Mouse (Mus musculus) adrenal gland, adult 8-10 months (tissue): ENCODE results near the gene Cib1. TPM values are rescaled to one million over a fixed set of nuclear protein-coding genes. Genes with fewer than 3 reads are reported as not detected.
A peak's percentile ranks its signal among the peaks of the same experiment; 100 is the strongest.

Experiments
- DNase-seq: peaks from one replicate; pipeline ENCODE4 v3.0.0; 2022
- total RNA-seq, 4 experiments: library from RNA; stranded (reverse); gene quantifications; 2 replicates each; pipeline ENCODE4 v1.2.4; 2022

The Cib1 gene
- total RNA-seq: 100 to 1,000 TPM in 1 of 4 experiments, 10 to 100 TPM in 3; 64.7 to 105 (median 85.9) TPM

GRCm38 (mm10) chr7:80232489-80233029, at the start of gene Cib1, which contains the start of gene Gdpgp1:
Gene Cib1, minus strand, starts transcription at chr7:80232813.
Gene Gdpgp1, plus strand, starts transcription at chr7:80232865.
- DNase-seq: peak; percentile 95

DNA sequence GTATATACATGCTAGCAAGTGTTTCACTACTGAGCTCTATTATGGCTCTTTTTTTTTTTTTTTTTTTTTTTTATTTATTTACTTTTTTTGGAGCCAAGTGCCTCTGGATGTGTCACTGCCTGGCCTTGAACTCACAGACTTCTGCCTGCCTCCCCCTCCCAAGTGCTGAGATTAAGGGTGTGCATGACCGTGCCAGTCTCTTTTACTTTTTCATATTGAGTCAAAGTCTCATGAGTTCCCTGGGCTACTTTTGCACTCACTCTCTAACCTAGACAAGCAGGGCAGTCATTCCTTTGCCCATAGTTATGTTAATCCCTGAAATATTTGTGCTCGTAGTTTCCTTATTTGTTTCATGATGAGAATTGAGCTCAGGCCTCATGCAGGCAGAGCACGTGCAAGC, 49.0 kb upstream of the Cib1 start:
- peak; percentile 25 for DNase-seq

GRCm38 (mm10) chr7:80280998-80281397, 48.4 kb upstream of the Cib1 start:
- no peak for DNase-seq

GRCm38 (mm10) chr7:80280032-80280431, 47.4 kb upstream of the Cib1 start:
- no peak for DNase-seq

DNA sequence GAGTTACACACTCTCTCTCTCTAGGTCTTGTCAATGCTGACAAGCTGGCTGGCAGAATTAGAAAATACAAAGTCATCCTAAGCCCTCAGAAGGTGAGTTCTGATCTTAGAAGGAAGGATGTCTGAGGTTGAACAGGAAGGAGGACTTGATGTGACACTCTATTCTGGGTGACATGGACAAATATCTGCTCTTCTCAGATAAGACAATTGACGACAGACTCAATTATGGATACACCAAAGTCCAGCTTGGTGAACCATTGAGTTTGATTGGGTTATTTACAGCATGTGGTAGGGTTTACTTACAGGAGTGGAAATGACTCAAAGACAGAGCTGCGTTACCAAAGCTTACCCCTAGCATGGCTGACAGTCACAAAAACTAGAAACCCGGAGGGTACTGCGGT, 43.8 kb upstream of the Cib1 start:
- no peak for DNase-seq

- peak; percentile 32 for DNase-seq
These were observed 40.8 kb upstream of the Cib1 start for GRCm38 (mm10) chr7:80273456-80273855.

DNA sequence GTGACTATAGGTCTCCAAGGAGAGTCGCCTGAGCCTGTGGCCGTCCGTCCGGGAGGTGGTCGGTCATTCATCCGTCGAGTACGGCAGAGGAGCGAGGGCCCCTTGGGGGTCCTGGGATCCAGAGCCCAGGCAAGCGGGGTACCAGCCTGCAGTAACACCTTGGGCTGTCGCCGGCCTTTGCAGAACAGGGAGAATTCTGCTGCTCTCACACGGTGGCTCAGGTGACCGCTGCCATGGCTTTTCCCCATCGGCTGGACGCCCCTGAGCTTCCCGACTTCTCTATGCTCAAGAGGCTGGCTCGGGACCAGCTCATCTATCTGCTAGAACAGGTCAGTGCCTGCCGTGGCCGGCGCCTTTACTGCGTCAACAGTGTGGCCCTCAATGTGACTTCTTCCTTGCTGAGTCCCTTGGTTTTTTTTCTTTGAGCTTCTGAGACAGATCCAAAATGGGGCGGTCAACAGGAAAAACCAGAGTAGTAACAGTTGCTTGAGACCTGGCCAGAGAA, 37.2 kb upstream of the Cib1 start:
- peak; percentile 54 for DNase-seq

DNA sequence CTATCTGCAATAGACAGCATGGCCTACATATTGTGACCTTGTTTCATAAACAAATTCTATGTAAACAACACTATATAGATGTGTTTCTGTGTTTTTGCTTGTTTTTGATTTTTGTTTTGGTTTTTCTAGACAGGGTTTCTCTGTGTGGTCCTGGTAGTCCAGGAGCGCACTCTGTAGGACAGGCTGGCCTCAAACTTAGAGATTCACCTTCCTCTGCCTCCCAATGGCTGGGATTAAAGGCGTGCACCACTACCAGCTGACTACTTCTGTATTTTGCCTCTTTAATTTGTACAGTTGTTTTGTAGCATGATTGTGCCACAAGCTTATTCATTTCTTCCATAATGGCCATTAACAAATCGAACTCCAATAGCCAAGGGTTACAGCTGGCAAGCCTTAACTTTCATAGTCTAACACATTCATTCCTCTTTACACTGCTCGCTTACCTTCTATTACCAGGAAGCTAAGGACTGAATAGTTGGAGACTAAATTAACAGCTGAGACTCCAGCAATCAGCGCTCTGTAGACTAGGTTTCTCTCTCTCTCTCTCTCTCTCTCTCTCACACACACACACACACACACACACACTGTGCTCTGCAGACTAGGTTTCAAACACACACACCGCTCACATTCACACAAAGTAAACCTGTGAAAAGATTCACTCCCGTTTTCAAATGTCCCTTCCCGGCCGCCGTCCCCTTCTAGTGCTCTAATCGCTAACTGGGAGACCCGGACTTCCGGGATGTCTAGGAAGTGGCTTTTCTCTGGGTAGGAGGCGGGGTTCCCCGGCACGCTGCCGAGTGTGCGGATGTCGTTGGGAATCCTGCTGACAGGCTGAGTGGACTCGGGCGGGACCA, 36.5 kb upstream of the Cib1 start, which contains the start of gene Vps33b:
TSS of gene Vps33b (plus strand) at position 753 of the 854 bp plus-strand sequence.
- DNase-seq: peak; percentile 94

GRCm38 (mm10) chr7:80267764-80268163, 35.2 kb upstream of the Cib1 start:
- no peak for DNase-seq

DNA sequence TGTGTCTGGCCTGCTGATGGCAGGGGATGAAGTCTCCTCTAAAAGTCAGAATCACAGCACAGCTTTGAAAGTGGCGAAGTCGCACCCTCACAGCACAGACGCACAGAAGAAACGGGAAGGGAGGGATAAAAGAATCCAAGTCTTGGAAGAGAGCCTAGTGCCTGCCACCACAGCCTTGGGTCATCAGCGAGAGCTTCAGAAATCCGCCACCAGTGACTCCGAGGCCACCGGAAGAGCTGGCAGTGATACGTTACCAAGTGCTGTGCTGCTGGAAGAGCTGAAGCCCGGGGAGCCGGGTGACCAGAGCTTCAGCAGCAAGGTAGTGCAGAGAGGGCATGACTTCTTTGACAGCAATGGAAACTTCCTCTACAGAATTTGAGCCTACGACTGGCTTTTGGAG, 32.0 kb upstream of the Cib1 start:
- peak; percentile 56 for DNase-seq

- DNase-seq: no peak
These were observed 28.9 kb upstream of the Cib1 start for GRCm38 (mm10) chr7:80261372-80261990.

- peak; percentile 78 for DNase-seq
These were observed 28.2 kb upstream of the Cib1 start, which contains the start of gene Ngrn for GRCm38 (mm10) chr7:80260625-80261371. Gene Ngrn, plus strand, starts transcription at chr7:80261215.

GRCm38 (mm10) chr7:80257706-80258105, 25.1 kb upstream of the Cib1 start:
- DNase-seq: no peak

DNA sequence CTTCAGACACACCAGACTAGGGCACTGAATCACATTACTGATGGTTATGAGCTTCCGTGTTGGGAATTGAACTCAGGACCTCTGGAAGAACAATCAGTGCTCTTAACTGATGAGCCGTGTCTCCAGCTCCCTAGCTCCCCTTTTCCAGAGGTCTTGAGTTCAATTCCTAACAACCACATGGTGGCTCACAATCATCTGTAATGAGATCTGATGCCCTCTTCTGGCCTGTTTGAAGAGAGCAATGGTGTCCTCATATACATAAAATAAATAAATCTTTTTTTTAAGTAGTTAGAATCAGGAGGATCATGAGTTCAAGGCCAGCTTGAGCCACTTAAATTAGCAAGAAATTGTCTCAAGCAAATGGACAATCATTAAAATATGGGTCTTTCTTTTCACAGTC, 23.4 kb upstream of the Cib1 start:
- no peak for DNase-seq

GRCm38 (mm10) chr7:80252886-80253285, 20.3 kb upstream of the Cib1 start:
- no peak for DNase-seq

- DNase-seq: no peak
These were observed 19.8 kb upstream of the Cib1 start for GRCm38 (mm10) chr7:80252437-80252836.

- no peak for DNase-seq
These were observed 14.2 kb upstream of the Cib1 start for GRCm38 (mm10) chr7:80246859-80247258.

GRCm38 (mm10) chr7:80246148-80246721, 13.6 kb upstream of the Cib1 start, which contains the start of gene Ttll13:
Gene Ttll13, plus strand, starts transcription at chr7:80246376.
- DNase-seq: peak; percentile 97

- DNase-seq: no peak
These were observed 12.2 kb upstream of the Cib1 start for GRCm38 (mm10) chr7:80244851-80245250.

DNA sequence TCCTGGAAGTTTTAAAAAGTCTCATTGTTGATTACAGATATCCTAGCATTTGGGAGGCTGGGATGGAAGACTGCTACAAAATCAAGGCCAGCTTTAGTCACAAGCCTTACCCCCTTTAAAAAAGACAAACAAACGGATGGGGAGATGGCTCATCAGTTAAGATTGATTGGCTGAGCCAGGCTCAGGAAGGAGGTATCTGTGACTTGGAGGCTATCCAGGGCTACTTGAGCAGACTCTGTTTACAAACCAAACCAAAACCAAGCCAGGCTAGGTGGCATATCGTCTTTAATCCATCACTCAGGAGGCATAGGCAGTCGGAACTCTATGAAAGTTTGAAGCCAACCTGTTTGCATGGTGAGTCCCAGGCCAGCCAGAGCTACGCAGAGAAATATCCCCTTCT, 9.0 kb upstream of the Cib1 start:
- DNase-seq: no peak

GRCm38 (mm10) chr7:80238542-80238941, 5.9 kb upstream of the Cib1 start:
- DNase-seq: no peak

DNA sequence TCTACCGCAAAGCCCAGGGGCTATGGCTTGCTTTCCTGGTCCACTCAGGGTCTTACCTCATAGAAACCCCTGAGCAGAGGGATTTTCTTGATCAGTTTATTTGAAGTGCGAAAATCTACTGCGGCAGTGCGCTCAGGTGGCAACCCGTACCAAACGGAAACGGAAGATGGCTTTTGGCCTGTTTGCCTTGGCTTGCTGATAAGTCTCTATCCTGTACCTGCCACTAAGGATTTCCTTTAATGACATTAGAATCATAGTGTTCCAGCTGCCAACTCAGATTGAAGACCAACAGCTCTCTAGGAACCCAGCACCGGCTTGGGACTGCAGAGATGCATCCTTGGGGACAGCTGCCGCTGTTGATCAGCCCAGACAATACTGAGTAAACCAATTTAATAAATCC, 1.2 kb upstream of the Cib1 start:
- no peak for DNase-seq
